14 mouse cellular contexts compared by ENCODE assay signal in genomic region chr3:134980140-134980539, GRCm38 (mm10).
"Had no signal": no experiment of that assay in that cellular context is flagged by ENCODE, and none has a peak within 500 bp of the region (broad histone marks: within the 10 kb centered on the region; RNA-seq: fewer than 3 reads in every experiment).

No protein-coding gene starts in this region.

- H3K4me3 ChIP-seq: midbrain, embryonic 13.5 days; midbrain, embryonic 15.5 days; neural tube, embryonic 12.5 days had no signal

- H3K4me2 ChIP-seq: lung, embryonic 14.5 days; midbrain, embryonic 11.5 days; midbrain, embryonic 13.5 days; midbrain, embryonic 15.5 days; neural tube, embryonic 12.5 days had no signal

- H3K9ac ChIP-seq: lung, embryonic 14.5 days; midbrain, embryonic 13.5 days; midbrain, embryonic 15.5 days; neural tube, embryonic 12.5 days had no signal

- H3K4me1 ChIP-seq: midbrain, embryonic 13.5 days; midbrain, embryonic 15.5 days; neural tube, embryonic 12.5 days had no signal

- DNase-seq: lung, adult 18-20 months; lung, embryonic 14.5 days; lung, postnatal 10 days; lung, postnatal 4 days; right cerebral cortex, postnatal 14 days; right cerebral cortex, postnatal 4 days; spleen, adult 18-20 months; thymus, adult 18-20 months; thymus, postnatal 14 days; thymus, postnatal 36 days had no signal

- H3K9me3 ChIP-seq: midbrain, embryonic 13.5 days; midbrain, embryonic 15.5 days; neural tube, embryonic 12.5 days had no signal

- H3K36me3 ChIP-seq: midbrain, embryonic 13.5 days; midbrain, embryonic 15.5 days; neural tube, embryonic 12.5 days had no signal

- H3K27ac ChIP-seq: midbrain, embryonic 13.5 days; midbrain, embryonic 15.5 days; neural tube, embryonic 12.5 days had no signal

- ATAC-seq: midbrain, embryonic 13.5 days; midbrain, embryonic 15.5 days had no signal

- H3K27me3 ChIP-seq: midbrain, embryonic 13.5 days; midbrain, embryonic 15.5 days; neural tube, embryonic 12.5 days had no signal
